Mouse (Mus musculus): Measurements from ENCODE around the gene Spag6. TPM values are rescaled to one million over a fixed set of nuclear protein-coding genes. Genes with fewer than 3 reads are reported as not detected.

Spag6 gene
- total RNA-seq (2023): not detected

GRCm38 (mm10) chr2:18693871-18694610 lies at the start of gene Spag6:
Spag6 (plus strand) TSS chr2:18694032.

GRCm38 (mm10) chr2:18672133-18672765 lies 21.6 kb upstream of the Spag6 start, which contains the start of gene Commd3:
Commd3 (plus strand) TSS chr2:18672384.

DNA sequence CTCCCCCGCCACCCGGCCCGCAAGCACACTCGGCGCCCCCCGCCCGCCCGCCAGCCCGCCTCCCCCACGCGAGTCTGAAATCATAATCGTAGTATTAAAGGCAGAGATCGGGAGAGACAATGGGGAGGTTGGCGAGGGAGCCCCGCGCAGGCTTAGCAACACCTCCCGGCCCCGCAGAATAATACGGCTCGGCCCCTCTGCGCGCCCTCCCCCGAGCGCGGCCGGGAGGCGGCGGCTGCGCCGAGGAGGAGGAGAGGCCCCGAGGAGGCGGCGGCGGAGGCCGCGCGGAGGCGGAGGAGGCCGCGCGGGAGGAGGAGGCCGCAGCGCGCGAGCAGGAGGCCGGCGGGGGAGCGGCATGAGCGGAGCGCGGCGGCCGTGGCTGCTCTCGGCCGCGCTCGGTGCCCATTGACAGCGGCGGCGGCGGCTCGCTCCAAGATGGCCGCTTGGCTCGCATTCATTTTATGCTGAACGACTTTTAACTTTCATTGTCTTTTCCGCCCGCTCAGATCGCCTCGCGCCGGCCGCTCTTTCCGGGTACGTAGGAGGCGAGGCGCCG lies 16.8 kb upstream of the Spag6 start, which contains the start of gene Bmi1:
Gene Bmi1 (plus strand): TSS at position 83 of the 556 bp plus-strand sequence.

Other genes starting within 250 kb of the Spag6 start
- 10 to 100 TPM; 42.4 to 42.8 TPM for gene Commd3, start 21.6 kb upstream of the Spag6 start, total RNA-seq (2023)
- 1 to 10 TPM; 7.0 to 7.9 TPM for gene Bmi1, start 17.0 kb upstream of the Spag6 start, total RNA-seq (2023)

Measured in neutrophil, adult 83 days (primary cell).